Mouse (Mus musculus) intestine, embryonic 15.5 days (tissue): ENCODE data around the gene Rfx4. TPM values are rescaled to one million over a fixed set of nuclear protein-coding genes. Genes with fewer than 3 reads are reported as not detected.

ENCODE experiments used
- ATAC-seq: fragments of 200-750 bp; cut with Nextera tagmentation; 2 replicates; pipeline ENCODE4 v1.8.0; 2017; ENCODE audit warnings: moderate TSS enrichment, moderate library complexity
- H3K27ac ChIP-seq: fragments of 300-500 bp; sonication (generic); 2 replicates; pipeline ENCODE4 v1.5.1; 2015; ENCODE audit warnings: mild to moderate bottlenecking, inconsistent platforms
- H3K27me3 ChIP-seq: fragments of 300-500 bp; sonication (generic); replicated peaks from 2 replicates; pipeline ENCODE4 v1.6.1; 2015; ENCODE audit warnings: inconsistent platforms
- H3K36me3 ChIP-seq: fragments of 300-500 bp; sonication (generic); 2 replicates; pipeline ENCODE4 v1.6.1; 2015; ENCODE audit warnings: inconsistent platforms
- H3K4me1 ChIP-seq: fragments of 300-500 bp; sonication (generic); replicated peaks from 2 replicates; pipeline ENCODE4 v1.6.1; 2015; ENCODE audit warnings: inconsistent platforms
- H3K4me2 ChIP-seq: fragments of 300-500 bp; sonication (generic); replicated peaks from 2 replicates; pipeline ENCODE4 v1.6.1; 2015; ENCODE audit warnings: mild to moderate bottlenecking, inconsistent platforms
- H3K4me3 ChIP-seq: fragments of 300-500 bp; sonication (generic); replicated peaks from 2 replicates; pipeline ENCODE4 v1.5.1; 2015; ENCODE audit warnings: inconsistent platforms
- H3K9ac ChIP-seq: fragments of 300-500 bp; sonication (generic); 2 replicates; pipeline ENCODE4 v1.6.1; 2015; ENCODE audit warnings: inconsistent platforms
- H3K9me3 ChIP-seq: fragments of 300-500 bp; sonication (generic); 2 replicates; pipeline ENCODE4 v1.6.1; 2016; ENCODE audit warnings: inconsistent platforms
- WGBS: fragments of 180-500 bp; shearing (Covaris S2); methylation state at CpG from one replicate; pipeline ENCODE4 v1.1.7; 2015; 5-methylcytosine and 5-hydroxymethylcytosine counted together
- polyA plus RNA-seq: library from polyadenylated mRNA; unstranded; fragments of >200 nt; fragmentation: Nextera tagmentation; extraction: Ambion mirVana; gene quantifications from 2 replicates; pipeline ENCODE4 v1.2.1, GENCODE M21; 2015

Rfx4 gene
- polyA plus RNA-seq, 1 experiment from 2014 or later, result not detected

GRCm38 (mm10) chr10:84760118-84761111 is 4.6 kb downstream of the Rfx4 start:
- peak overlapping the region; percentile 13; the same call in 1 of the 2 replicates for H3K9ac ChIP-seq
- 0 out of 2 replicates have a peak, but pooled peaks have one; percentile 22 for ATAC-seq
- no peaks in the 10 kb centered on the region for H3K36me3 ChIP-seq
- H3K4me3 ChIP-seq, result peak overlapping the region; percentile 27
- H3K4me1 ChIP-seq, result peaks cover 40% of the 10 kb centered on the region
- peak overlapping the region; percentile 56 for H3K4me2 ChIP-seq
- 7% methylated on average over 45 of the region's 46 CpGs for WGBS
- H3K27ac ChIP-seq, result no peak overlapping the region
- H3K9me3 ChIP-seq, result no peaks in the 10 kb centered on the region
- peaks cover 67% of the 10 kb centered on the region for H3K27me3 ChIP-seq

- H3K9me3 ChIP-seq, result no peaks in the 10 kb centered on the region
- H3K36me3 ChIP-seq, result no peaks in the 10 kb centered on the region
- 75% methylated on average over 10 of the region's 10 CpGs for WGBS
- H3K9ac ChIP-seq, result no peak overlapping the region
- H3K27ac ChIP-seq, result no peak overlapping the region
- no peak for ATAC-seq
- H3K4me2 ChIP-seq, result no peak overlapping the region
- H3K27me3 ChIP-seq, result peaks cover 5% of the 10 kb centered on the region; the same call in 1 of the 2 replicates
- no peaks in the 10 kb centered on the region for H3K4me1 ChIP-seq
- no peak overlapping the region for H3K4me3 ChIP-seq
Measured at GRCm38 (mm10) chr10:84768766-84769165, 12.9 kb downstream of the Rfx4 start.

- Histone ChIP-seq H3K36me3 (no peaks in the 10 kb centered on the region), H3K9ac (no peak overlapping the region), H3K4me1 (no peaks in the 10 kb centered on the region), H3K4me2 (no peak overlapping the region), H3K27me3 (no peaks in the 10 kb centered on the region), H3K4me3 (no peak overlapping the region), H3K27ac (no peak overlapping the region), H3K9me3 (no peaks in the 10 kb centered on the region)
- 89% methylated on average over 4 of the region's 4 CpGs for WGBS
- ATAC-seq, result no peak
Measured at GRCm38 (mm10) chr10:84772380-84773130, 16.7 kb downstream of the Rfx4 start.

GRCm38 (mm10) chr10:84773889-84774288 is 18.0 kb downstream of the Rfx4 start:
- WGBS, result 82% methylated on average over 4 of the region's 4 CpGs
- no peak overlapping the region for H3K9ac ChIP-seq
- H3K36me3 ChIP-seq, result no peaks in the 10 kb centered on the region
- H3K27ac ChIP-seq, result no peak overlapping the region
- no peaks in the 10 kb centered on the region for H3K9me3 ChIP-seq
- H3K27me3 ChIP-seq, result no peaks in the 10 kb centered on the region
- no peak overlapping the region for H3K4me2 ChIP-seq
- ATAC-seq, result no peak
- no peaks in the 10 kb centered on the region for H3K4me1 ChIP-seq
- H3K4me3 ChIP-seq, result no peak overlapping the region

GRCm38 (mm10) chr10:84774573-84774972 is 18.7 kb downstream of the Rfx4 start:
- WGBS, result 65% methylated on average over 12 of the region's 12 CpGs
- ATAC-seq, result no peak
- H3K9ac ChIP-seq, result no peak overlapping the region

GRCm38 (mm10) chr10:84777109-84777508 is 21.2 kb downstream of the Rfx4 start:
- no peaks in the 10 kb centered on the region for H3K27me3 ChIP-seq
- no peaks in the 10 kb centered on the region for H3K9me3 ChIP-seq
- no peak overlapping the region for H3K4me2 ChIP-seq
- WGBS, result 61% methylated on average over 5 of the region's 5 CpGs
- H3K27ac ChIP-seq, result no peak overlapping the region
- H3K4me3 ChIP-seq, result no peak overlapping the region
- H3K9ac ChIP-seq, result no peak overlapping the region
- no peaks in the 10 kb centered on the region for H3K4me1 ChIP-seq
- no peaks in the 10 kb centered on the region for H3K36me3 ChIP-seq
- ATAC-seq, result no peak

More at GRCm38 (mm10) chr10:84774573-84774972, 18.7 kb downstream of the Rfx4 start:
- Histone ChIP-seq H3K36me3 (no peaks in the 10 kb centered on the region), H3K4me3 (no peak overlapping the region), H3K4me2 (no peak overlapping the region), H3K27ac (no peak overlapping the region), H3K9me3 (no peaks in the 10 kb centered on the region), H3K27me3 (no peaks in the 10 kb centered on the region), H3K4me1 (no peaks in the 10 kb centered on the region)

GRCm38 (mm10) chr10:84777974-84778373 is 22.1 kb downstream of the Rfx4 start:
- ATAC-seq, result no peak
- no peak overlapping the region for H3K9ac ChIP-seq
- H3K4me3 ChIP-seq, result no peak overlapping the region
- no peak overlapping the region for H3K27ac ChIP-seq
- WGBS, result 67% methylated on average over 7 of the region's 7 CpGs
- H3K4me2 ChIP-seq, result no peak overlapping the region
- no peaks in the 10 kb centered on the region for H3K4me1 ChIP-seq
- H3K27me3 ChIP-seq, result no peaks in the 10 kb centered on the region
- H3K36me3 ChIP-seq, result no peaks in the 10 kb centered on the region
- H3K9me3 ChIP-seq, result no peaks in the 10 kb centered on the region

- Histone ChIP-seq H3K4me1 (no peaks in the 10 kb centered on the region), H3K27ac (no peak overlapping the region), H3K27me3 (0 out of 2 replicates have a peak, but pooled peaks cover 3% of the 10 kb centered on the region), H3K9ac (no peak overlapping the region), H3K4me2 (no peak overlapping the region), H3K9me3 (no peaks in the 10 kb centered on the region), H3K36me3 (no peaks in the 10 kb centered on the region), H3K4me3 (no peak overlapping the region)
- WGBS, result 77% methylated on average over 4 of the region's 4 CpGs
- ATAC-seq, result no peak
Measured at GRCm38 (mm10) chr10:84780828-84781227, 25.0 kb downstream of the Rfx4 start.

- Histone ChIP-seq H3K9me3 (no peaks in the 10 kb centered on the region), H3K27me3 (0 out of 2 replicates have a peak, but pooled peaks cover 3% of the 10 kb centered on the region), H3K36me3 (no peaks in the 10 kb centered on the region), H3K4me2 (no peak overlapping the region), H3K4me3 (no peak overlapping the region), H3K27ac (no peak overlapping the region), H3K9ac (no peak overlapping the region; the same call in 1 of the 2 replicates), H3K4me1 (no peaks in the 10 kb centered on the region)
- 42% methylated on average over 4 of the region's 4 CpGs for WGBS
- ATAC-seq, result no peak
Measured at GRCm38 (mm10) chr10:84785339-84785738, 29.5 kb downstream of the Rfx4 start.

- H3K36me3 ChIP-seq, result no peaks in the 10 kb centered on the region
- H3K4me2 ChIP-seq, result no peak overlapping the region
- H3K27ac ChIP-seq, result no peak overlapping the region
- no peak overlapping the region for H3K9ac ChIP-seq
- no peak for ATAC-seq
- no peaks in the 10 kb centered on the region for H3K4me1 ChIP-seq
- no peak overlapping the region for H3K4me3 ChIP-seq
- H3K27me3 ChIP-seq, result 0 out of 2 replicates have a peak, but pooled peaks cover under 1% of the 10 kb centered on the region
- 87% methylated on average over 8 of the region's 8 CpGs for WGBS
- no peaks in the 10 kb centered on the region for H3K9me3 ChIP-seq
Measured at GRCm38 (mm10) chr10:84790323-84790722, 34.5 kb downstream of the Rfx4 start.

GRCm38 (mm10) chr10:84791181-84791580 is 35.3 kb downstream of the Rfx4 start:
- H3K36me3 ChIP-seq, result no peaks in the 10 kb centered on the region
- no peaks in the 10 kb centered on the region for H3K27me3 ChIP-seq
- H3K9me3 ChIP-seq, result no peaks in the 10 kb centered on the region
- no peak overlapping the region for H3K4me3 ChIP-seq
- 90% methylated on average over 3 of the region's 3 CpGs for WGBS
- no peak overlapping the region for H3K9ac ChIP-seq
- H3K4me1 ChIP-seq, result no peaks in the 10 kb centered on the region
- no peak overlapping the region for H3K27ac ChIP-seq
- no peak overlapping the region for H3K4me2 ChIP-seq
- ATAC-seq, result no peak

GRCm38 (mm10) chr10:84801521-84801920 is 45.7 kb downstream of the Rfx4 start:
- WGBS, result 76% methylated on average over 6 of the region's 6 CpGs
- Histone ChIP-seq H3K27ac (no peak overlapping the region), H3K4me2 (no peak overlapping the region), H3K9me3 (no peaks in the 10 kb centered on the region), H3K36me3 (no peaks in the 10 kb centered on the region), H3K4me3 (no peak overlapping the region), H3K27me3 (no peaks in the 10 kb centered on the region), H3K4me1 (no peaks in the 10 kb centered on the region), H3K9ac (no peak overlapping the region)
- ATAC-seq, result no peak
